Mouse (Mus musculus): ENCODE measurements around the gene Krtap19-1. TPM values are rescaled to one million over a fixed set of nuclear protein-coding genes. Genes with fewer than 3 reads are reported as not detected.

Gene Krtap19-1
- not detected in 2 replicates for polyA plus RNA-seq (2016; fragmentation: Nextera tagmentation; extraction: Ambion mirVana)

GRCm38 (mm10) chr16:88869311-88869710 is at the start of gene Krtap19-1:
Gene Krtap19-1 (minus strand): TSS chr16:88869411.
- H3K4me1 ChIP-seq: no peaks in the 10 kb centered on the region
- H3K27me3 ChIP-seq (ENCODE audit: insufficient read depth, poor library complexity, severe bottlenecking): no peaks in the 10 kb centered on the region
- no peak within 1 kb of the TSS for H3K27ac ChIP-seq
- no peak for DNase-seq (ENCODE audit: low spot score)
- no peaks in the 10 kb centered on the region for H3K36me3 ChIP-seq
- H3K9me3 ChIP-seq: no peaks in the 10 kb centered on the region
- WGBS: 81% methylated on average over 6 of the region's 6 CpGs
- H3K4me3 ChIP-seq: no peak within 1 kb of the TSS

GRCm38 (mm10) chr16:88896357-88896756 is 27.1 kb upstream of the Krtap19-1 start, which contains the start of gene Krtap19-5:
Gene Krtap19-5 (minus strand): TSS chr16:88896457.
- WGBS: 85% methylated on average over 6 of the region's 6 CpGs
- no peak for DNase-seq (ENCODE audit: low spot score)

GRCm38 (mm10) chr16:88886870-88887269 is 17.7 kb upstream of the Krtap19-1 start:
- Histone ChIP-seq H3K27ac (no peak overlapping the region), H3K4me1 (no peaks in the 10 kb centered on the region), H3K27me3 (ENCODE audit: insufficient read depth, poor library complexity, severe bottlenecking) (no peaks in the 10 kb centered on the region), H3K9me3 (no peaks in the 10 kb centered on the region), H3K4me3 (no peak overlapping the region), H3K36me3 (no peaks in the 10 kb centered on the region)
- DNase-seq (ENCODE audit: low spot score): no peak
- WGBS: 85% methylated on average over 6 of the region's 6 CpGs

More at GRCm38 (mm10) chr16:88896357-88896756, 27.1 kb upstream of the Krtap19-1 start, which contains the start of gene Krtap19-5:
- Histone ChIP-seq H3K27ac (no peak within 1 kb of the TSS), H3K36me3 (no peaks in the 10 kb centered on the region), H3K27me3 (ENCODE audit: insufficient read depth, poor library complexity, severe bottlenecking) (no peaks in the 10 kb centered on the region), H3K9me3 (no peaks in the 10 kb centered on the region), H3K4me1 (no peaks in the 10 kb centered on the region), H3K4me3 (no peak within 1 kb of the TSS)

GRCm38 (mm10) chr16:88884989-88885388 is 15.8 kb upstream of the Krtap19-1 start, which contains the start of gene Krtap19-4:
Gene Krtap19-4 (minus strand): TSS chr16:88885089.
- Histone ChIP-seq H3K4me3 (no peak within 1 kb of the TSS), H3K36me3 (no peaks in the 10 kb centered on the region), H3K27ac (no peak within 1 kb of the TSS), H3K4me1 (no peaks in the 10 kb centered on the region), H3K27me3 (ENCODE audit: insufficient read depth, poor library complexity, severe bottlenecking) (no peaks in the 10 kb centered on the region), H3K9me3 (no peaks in the 10 kb centered on the region)
- 79% methylated on average over 5 of the region's 5 CpGs for whole genome bisulfite sequencing
- no peak for DNase-seq (ENCODE audit: low spot score)

- H3K36me3 ChIP-seq: no peaks in the 10 kb centered on the region
These were observed 8.7 kb upstream of the Krtap19-1 start, which contains the start of gene Krtap19-3 for GRCm38 (mm10) chr16:88877938-88878337. Gene Krtap19-3 (minus strand): TSS chr16:88878038.

GRCm38 (mm10) chr16:88874169-88874568 is 5.0 kb upstream of the Krtap19-1 start, which contains the start of gene Krtap19-2:
Gene Krtap19-2 (minus strand): TSS chr16:88874269.
- no peaks in the 10 kb centered on the region for H3K4me1 ChIP-seq
- H3K4me3 ChIP-seq: no peak within 1 kb of the TSS
- no peak for DNase-seq (ENCODE audit: low spot score)
- H3K36me3 ChIP-seq: no peaks in the 10 kb centered on the region
- no peaks in the 10 kb centered on the region for H3K27me3 ChIP-seq (ENCODE audit: insufficient read depth, poor library complexity, severe bottlenecking)
- no peaks in the 10 kb centered on the region for H3K9me3 ChIP-seq
- no peak within 1 kb of the TSS for H3K27ac ChIP-seq
- 93% methylated on average over 3 of the region's 3 CpGs for WGBS

More at GRCm38 (mm10) chr16:88877938-88878337, 8.7 kb upstream of the Krtap19-1 start, which contains the start of gene Krtap19-3:
- Histone ChIP-seq H3K27me3 (ENCODE audit: insufficient read depth, poor library complexity, severe bottlenecking) (no peaks in the 10 kb centered on the region), H3K4me3 (no peak within 1 kb of the TSS), H3K27ac (no peak within 1 kb of the TSS), H3K9me3 (no peaks in the 10 kb centered on the region), H3K4me1 (no peaks in the 10 kb centered on the region)
- 88% methylated on average over 2 of the region's 2 CpGs for WGBS
- no peak for DNase-seq (ENCODE audit: low spot score)

- DNase-seq (ENCODE audit: low spot score): no peak
- H3K9me3 ChIP-seq: no peaks in the 10 kb centered on the region
- no peaks in the 10 kb centered on the region for H3K36me3 ChIP-seq
- H3K4me1 ChIP-seq: no peaks in the 10 kb centered on the region
- no peaks in the 10 kb centered on the region for H3K27me3 ChIP-seq (ENCODE audit: insufficient read depth, poor library complexity, severe bottlenecking)
- no peak overlapping the region for H3K4me3 ChIP-seq
- 86% methylated on average over 4 of the region's 4 CpGs for WGBS
- H3K27ac ChIP-seq: no peak overlapping the region
These were observed 4.3 kb downstream of the Krtap19-1 start for GRCm38 (mm10) chr16:88864887-88865407.

GRCm38 (mm10) chr16:88851450-88851849 is 17.8 kb downstream of the Krtap19-1 start:
- no peak overlapping the region for H3K27ac ChIP-seq
- H3K4me3 ChIP-seq: no peak overlapping the region
- no peak for DNase-seq (ENCODE audit: low spot score)
- no peaks in the 10 kb centered on the region for H3K4me1 ChIP-seq
- WGBS: 13% methylated on average over 5 of the region's 5 CpGs
- H3K9me3 ChIP-seq: no peaks in the 10 kb centered on the region
- no peaks in the 10 kb centered on the region for H3K36me3 ChIP-seq
- no peaks in the 10 kb centered on the region for H3K27me3 ChIP-seq (ENCODE audit: insufficient read depth, poor library complexity, severe bottlenecking)

GRCm38 (mm10) chr16:88848558-88848957 is 20.7 kb downstream of the Krtap19-1 start:
- Histone ChIP-seq H3K4me1 (no peaks in the 10 kb centered on the region), H3K27me3 (ENCODE audit: insufficient read depth, poor library complexity, severe bottlenecking) (no peaks in the 10 kb centered on the region), H3K4me3 (no peak overlapping the region), H3K9me3 (no peaks in the 10 kb centered on the region), H3K36me3 (no peaks in the 10 kb centered on the region), H3K27ac (no peak overlapping the region)
- WGBS: 88% methylated on average over 4 of the region's 4 CpGs
- DNase-seq (ENCODE audit: low spot score): no peak

GRCm38 (mm10) chr16:88847363-88847762 is 21.8 kb downstream of the Krtap19-1 start:
- no peaks in the 10 kb centered on the region for H3K27me3 ChIP-seq (ENCODE audit: insufficient read depth, poor library complexity, severe bottlenecking)
- no peak overlapping the region for H3K27ac ChIP-seq
- H3K4me1 ChIP-seq: no peaks in the 10 kb centered on the region
- 92% methylated on average over 1 of the region's 1 CpGs for WGBS
- no peaks in the 10 kb centered on the region for H3K9me3 ChIP-seq
- H3K36me3 ChIP-seq: no peaks in the 10 kb centered on the region
- H3K4me3 ChIP-seq: no peak overlapping the region
- no peak for DNase-seq (ENCODE audit: low spot score)

- no peak for DNase-seq (ENCODE audit: low spot score)
- 75% methylated on average over 3 of the region's 3 CpGs for WGBS
- H3K9me3 ChIP-seq: no peaks in the 10 kb centered on the region
These were observed 42.2 kb downstream of the Krtap19-1 start for GRCm38 (mm10) chr16:88826978-88827377.

GRCm38 (mm10) chr16:88826095-88826652 is 43.0 kb downstream of the Krtap19-1 start, which contains the start of gene Krtap14:
Gene Krtap14 (minus strand): TSS chr16:88826145.
- H3K9me3 ChIP-seq: no peaks in the 10 kb centered on the region
- H3K36me3 ChIP-seq: no peaks in the 10 kb centered on the region
- DNase-seq (ENCODE audit: low spot score): no peak
- H3K4me3 ChIP-seq: no peak within 1 kb of the TSS
- no peaks in the 10 kb centered on the region for H3K4me1 ChIP-seq
- 83% methylated on average over 9 of the region's 9 CpGs for WGBS
- H3K27ac ChIP-seq: no peak within 1 kb of the TSS
- no peaks in the 10 kb centered on the region for H3K27me3 ChIP-seq (ENCODE audit: insufficient read depth, poor library complexity, severe bottlenecking)

More at GRCm38 (mm10) chr16:88826978-88827377, 42.2 kb downstream of the Krtap19-1 start:
- Histone ChIP-seq H3K36me3 (no peaks in the 10 kb centered on the region), H3K27ac (no peak overlapping the region), H3K27me3 (ENCODE audit: insufficient read depth, poor library complexity, severe bottlenecking) (no peaks in the 10 kb centered on the region), H3K4me3 (no peak overlapping the region), H3K4me1 (no peaks in the 10 kb centered on the region)

GRCm38 (mm10) chr16:88823736-88824135 is 45.5 kb downstream of the Krtap19-1 start:
- Histone ChIP-seq H3K4me1 (no peaks in the 10 kb centered on the region), H3K36me3 (no peaks in the 10 kb centered on the region), H3K9me3 (no peaks in the 10 kb centered on the region), H3K27ac (no peak overlapping the region), H3K27me3 (ENCODE audit: insufficient read depth, poor library complexity, severe bottlenecking) (no peaks in the 10 kb centered on the region), H3K4me3 (no peak overlapping the region)
- no peak for DNase-seq (ENCODE audit: low spot score)
- 82% methylated on average over 3 of the region's 3 CpGs for WGBS

Measured in heart, embryonic 10.5 days (tissue).